Mouse (Mus musculus) heart, embryonic 16.5 days (tissue): ENCODE results near the gene Hsf4. TPM values are rescaled to one million over a fixed set of nuclear protein-coding genes. Genes with fewer than 3 reads are reported as not detected.

ENCODE experiments used
- ATAC-seq: fragments of 200-750 bp; cut with Nextera tagmentation; replicated peaks from 2 replicates; pipeline ENCODE4 v1.8.0; 2017; ENCODE audit warnings: moderate number of reproducible peaks; ENCODE audit not compliant: insufficient read depth, low FRiP score; ENCODE audit errors: extremely low read depth
- H3K27ac ChIP-seq: fragments of 300-500 bp; sonication (generic); 2 replicates; pipeline ENCODE4 v1.5.1; 2014; ENCODE audit warnings: mild to moderate bottlenecking, low read length, control low read depth, moderate library complexity
- H3K27me3 ChIP-seq: fragments of 300-500 bp; sonication (generic); 2 replicates; pipeline ENCODE4 v1.6.1; 2014; ENCODE audit warnings: low read length, mixed read lengths; ENCODE audit not compliant: control insufficient read depth, insufficient read depth
- H3K36me3 ChIP-seq: fragments of 300-500 bp; sonication (generic); 2 replicates; pipeline ENCODE4 v1.6.1; 2014; ENCODE audit not compliant: control insufficient read depth, insufficient read depth
- H3K4me1 ChIP-seq: fragments of 300-500 bp; sonication (generic); 2 replicates; pipeline ENCODE4 v1.6.1; 2014; ENCODE audit warnings: low read length, mixed read lengths; ENCODE audit not compliant: control insufficient read depth, insufficient read depth
- H3K4me2 ChIP-seq: fragments of 300-500 bp; sonication (generic); 2 replicates; pipeline ENCODE4 v1.6.1; 2014; ENCODE audit warnings: low read depth, mild to moderate bottlenecking, control low read depth, low read length
- H3K4me3 ChIP-seq: fragments of 300-500 bp; sonication (generic); 2 replicates; pipeline ENCODE4 v1.5.1; 2014; ENCODE audit warnings: mild to moderate bottlenecking, control low read depth, low read length
- H3K9ac ChIP-seq: fragments of 300-500 bp; sonication (generic); 2 replicates; pipeline ENCODE4 v1.6.1; 2014; ENCODE audit warnings: low read length, control low read depth
- H3K9me3 ChIP-seq: fragments of 300-500 bp; sonication (generic); replicated peaks from 2 replicates; pipeline ENCODE4 v1.6.1; 2016; ENCODE audit warnings: low read length; ENCODE audit not compliant: control insufficient read depth
- WGBS: fragments of 180-500 bp; shearing (Covaris S2); extraction: QIAGEN DNeasy Blood & Tissue Kit; methylation state at CpG from one replicate; pipeline ENCODE4 v1.1.7; 2014; 5-methylcytosine and 5-hydroxymethylcytosine counted together
- polyA plus RNA-seq: library from polyadenylated mRNA; unstranded; fragments of >200 nt; fragmentation: Nextera tagmentation; extraction: Ambion mirVana; gene quantifications from 2 replicates; pipeline ENCODE4 v1.2.1, GENCODE M21; 2015

Gene Hsf4
- polyA plus RNA-seq, 1 experiment from 2014 or later: 0.29 TPM

DNA sequence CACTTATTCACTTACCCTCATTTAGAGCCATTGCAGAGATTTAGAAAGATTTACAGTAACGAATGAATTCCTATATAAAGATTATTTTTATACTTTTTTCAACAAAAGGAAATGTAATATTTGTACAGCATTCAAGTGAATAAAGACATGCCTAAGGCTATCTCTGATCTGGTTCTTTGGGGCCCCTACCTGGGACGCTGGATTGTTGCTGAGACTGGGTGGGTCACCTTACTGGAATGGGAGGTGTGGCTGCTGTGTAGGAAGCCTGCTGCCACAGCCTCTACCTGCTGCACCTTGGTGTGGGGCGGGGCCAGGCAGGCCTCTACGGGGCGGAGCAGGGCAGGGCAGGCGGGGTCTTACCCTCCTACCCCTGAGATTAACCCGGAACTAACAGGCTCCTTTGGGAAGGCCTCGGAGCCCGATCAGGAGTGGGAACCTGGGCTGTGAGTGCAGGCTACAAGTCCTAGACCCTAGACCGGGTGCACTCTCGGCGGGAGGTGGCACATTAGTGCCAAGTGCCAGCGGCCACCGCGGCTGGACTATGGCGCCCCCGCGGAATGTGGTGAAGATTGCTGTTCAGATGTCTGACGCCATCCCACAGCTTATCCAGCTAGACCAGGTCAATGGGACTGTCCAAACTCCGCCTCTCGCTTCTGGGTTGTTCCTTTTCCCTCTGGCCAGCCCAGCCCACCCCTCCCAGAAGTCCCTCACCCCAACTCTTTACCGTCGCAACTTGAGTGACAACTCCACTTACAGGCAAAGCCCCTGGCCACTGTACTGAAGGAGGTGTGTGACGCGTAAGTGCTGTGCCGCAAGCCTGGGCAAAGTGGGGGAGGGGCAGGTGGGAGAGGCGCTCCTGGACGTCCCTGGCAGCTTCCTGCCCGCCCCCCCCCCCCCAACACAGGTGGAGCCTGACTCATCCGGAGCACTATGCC, 35.9 kb downstream of the Hsf4 start, which contains the start of gene Elmo3:
TSS of gene Elmo3 (plus strand) at position 391 of the 935 bp plus-strand sequence.
- H3K9ac ChIP-seq: peak within 1 kb of the TSS; percentile 74
- H3K36me3 ChIP-seq: peaks cover 32% of the 10 kb centered on the region
- peak within 1 kb of the TSS; percentile 51 for H3K4me3 ChIP-seq
- WGBS: 9% methylated on average over 27 of the region's 30 CpGs
- peak within 1 kb of the TSS; percentile 79 for H3K4me2 ChIP-seq
- no peaks in the 10 kb centered on the region for H3K9me3 ChIP-seq
- no peaks in the 10 kb centered on the region for H3K27me3 ChIP-seq
- peaks cover 32% of the 10 kb centered on the region for H3K4me1 ChIP-seq
- H3K27ac ChIP-seq: peak within 1 kb of the TSS; percentile 77
- ATAC-seq: peak; percentile 49

DNA sequence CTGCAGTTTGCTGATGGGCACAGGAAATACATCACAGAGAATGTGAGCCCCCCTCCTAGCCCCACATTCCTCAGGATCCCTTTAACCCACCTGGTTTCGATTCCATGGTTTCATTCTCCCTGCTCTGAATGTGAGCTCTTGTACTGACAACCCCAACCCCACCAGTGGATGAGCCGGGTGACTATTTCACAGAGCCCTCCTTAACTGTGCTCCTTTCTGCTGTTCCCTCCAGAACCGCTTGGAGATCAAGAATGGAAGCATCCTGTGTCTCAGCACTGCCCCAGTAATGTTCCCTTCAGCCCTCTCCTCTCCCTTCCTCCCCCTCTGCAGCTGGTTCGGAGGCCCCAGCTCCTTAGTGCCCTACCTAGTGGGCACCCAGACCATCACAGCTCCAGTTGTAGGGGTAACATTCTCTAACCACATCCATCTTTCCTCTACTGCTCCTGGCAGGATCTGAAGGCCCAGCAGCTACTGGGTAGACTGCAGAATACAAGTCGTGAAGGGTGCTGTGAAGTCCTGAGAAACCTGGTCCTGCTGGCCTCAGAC, 36.6 kb downstream of the Hsf4 start:
- peak overlapping the region; percentile 74 for H3K9ac ChIP-seq
- 37% methylated on average over 5 of the region's 5 CpGs for WGBS
- H3K4me2 ChIP-seq: peak overlapping the region; percentile 79
- no peak; the same call in 1 of the 2 replicates for ATAC-seq
- no peaks in the 10 kb centered on the region for H3K9me3 ChIP-seq
- H3K4me1 ChIP-seq: peaks cover 32% of the 10 kb centered on the region
- peak overlapping the region; percentile 51 for H3K4me3 ChIP-seq
- peak overlapping the region; percentile 27; the same call in 1 of the 2 replicates for H3K27ac ChIP-seq
- peaks cover 24% of the 10 kb centered on the region for H3K36me3 ChIP-seq
- no peaks in the 10 kb centered on the region for H3K27me3 ChIP-seq

DNA sequence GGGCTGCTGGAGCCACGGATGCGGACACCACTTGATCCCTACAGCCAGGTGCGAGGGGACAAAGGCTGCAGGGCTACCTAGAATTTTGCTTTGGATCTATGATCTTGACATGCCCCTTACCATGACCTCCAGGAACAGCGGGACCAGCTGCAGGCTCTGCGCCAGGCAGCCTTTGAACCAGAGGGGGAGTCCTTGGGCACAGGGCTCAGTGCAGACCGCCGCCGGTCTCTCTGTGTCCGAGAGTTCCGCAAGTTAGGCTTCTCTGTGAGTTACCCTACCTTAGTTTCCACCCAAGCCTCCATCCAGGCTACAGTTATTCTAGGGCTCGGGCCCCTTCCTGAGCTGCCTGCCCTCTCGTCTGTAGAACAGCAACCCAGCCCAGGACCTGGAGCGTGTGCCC, 38.1 kb downstream of the Hsf4 start:
- no peaks in the 10 kb centered on the region for H3K9me3 ChIP-seq
- peaks cover 32% of the 10 kb centered on the region for H3K4me1 ChIP-seq
- no peak overlapping the region for H3K27ac ChIP-seq
- WGBS: 97% methylated on average over 13 of the region's 13 CpGs
- peaks cover 17% of the 10 kb centered on the region for H3K36me3 ChIP-seq
- no peaks in the 10 kb centered on the region for H3K27me3 ChIP-seq
- no peak overlapping the region for H3K4me2 ChIP-seq
- no peak overlapping the region for H3K4me3 ChIP-seq
- no peak overlapping the region for H3K9ac ChIP-seq
- no peak for ATAC-seq

DNA sequence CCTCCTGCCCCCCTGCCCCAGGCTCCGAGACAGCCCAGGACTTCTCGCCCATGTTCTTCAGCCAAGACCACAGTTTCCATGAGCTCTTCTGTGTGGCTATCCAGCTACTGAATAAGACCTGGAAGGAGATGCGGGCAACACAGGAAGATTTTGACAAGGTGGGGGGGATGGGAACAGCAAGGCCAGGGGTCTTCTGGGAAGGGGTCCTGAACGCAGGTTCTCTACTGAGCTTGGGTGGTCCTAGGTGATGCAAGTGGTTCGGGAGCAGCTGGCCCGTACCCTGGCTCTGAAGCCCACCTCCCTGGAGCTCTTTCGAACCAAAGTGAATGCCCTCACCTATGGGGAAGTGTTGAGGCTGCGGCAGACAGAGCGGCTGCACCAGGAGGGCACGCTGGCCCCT, 38.8 kb downstream of the Hsf4 start:
- H3K36me3 ChIP-seq: peaks cover 13% of the 10 kb centered on the region
- no peaks in the 10 kb centered on the region for H3K27me3 ChIP-seq
- H3K27ac ChIP-seq: no peak overlapping the region
- 94% methylated on average over 10 of the region's 10 CpGs for WGBS
- H3K4me1 ChIP-seq: peaks cover 37% of the 10 kb centered on the region
- no peak overlapping the region for H3K4me2 ChIP-seq
- H3K9ac ChIP-seq: no peak overlapping the region
- H3K9me3 ChIP-seq: no peaks in the 10 kb centered on the region
- H3K4me3 ChIP-seq: no peak overlapping the region
- ATAC-seq: no peak

DNA sequence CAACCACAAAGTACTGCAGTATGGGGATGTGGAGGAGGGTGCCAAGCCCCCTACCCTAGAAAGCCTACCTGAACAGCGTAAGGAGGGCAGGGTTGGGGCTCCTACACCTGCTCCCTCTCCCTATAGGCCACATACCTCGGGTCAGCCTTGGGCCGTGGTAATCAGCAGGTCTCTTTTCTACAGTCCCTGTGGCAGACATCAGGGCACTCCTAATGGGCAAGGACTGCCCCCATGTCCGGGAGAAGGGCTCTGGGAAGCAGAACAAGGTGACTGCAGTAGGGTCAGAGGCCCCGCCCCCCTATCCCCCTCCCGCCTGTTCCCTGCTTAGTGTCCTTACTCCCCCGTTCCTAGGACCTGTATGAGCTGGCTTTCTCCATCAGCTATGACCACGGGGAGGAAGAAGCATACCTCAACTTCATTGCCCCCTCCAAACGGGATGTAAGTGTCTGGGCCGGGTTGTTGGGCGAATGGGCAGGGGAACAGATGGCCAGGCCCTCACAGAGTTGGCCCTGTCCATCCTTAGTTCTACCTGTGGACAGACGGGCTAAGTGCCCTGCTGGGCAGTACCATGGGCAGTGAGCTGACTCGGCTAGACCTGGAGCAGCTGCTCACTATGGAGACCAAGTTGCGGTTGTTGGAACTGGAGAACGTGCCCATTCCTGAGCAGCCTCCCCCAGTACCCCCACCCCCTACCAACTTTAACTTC, 39.7 kb downstream of the Hsf4 start:
- H3K36me3 ChIP-seq: peaks cover 10% of the 10 kb centered on the region

DNA sequence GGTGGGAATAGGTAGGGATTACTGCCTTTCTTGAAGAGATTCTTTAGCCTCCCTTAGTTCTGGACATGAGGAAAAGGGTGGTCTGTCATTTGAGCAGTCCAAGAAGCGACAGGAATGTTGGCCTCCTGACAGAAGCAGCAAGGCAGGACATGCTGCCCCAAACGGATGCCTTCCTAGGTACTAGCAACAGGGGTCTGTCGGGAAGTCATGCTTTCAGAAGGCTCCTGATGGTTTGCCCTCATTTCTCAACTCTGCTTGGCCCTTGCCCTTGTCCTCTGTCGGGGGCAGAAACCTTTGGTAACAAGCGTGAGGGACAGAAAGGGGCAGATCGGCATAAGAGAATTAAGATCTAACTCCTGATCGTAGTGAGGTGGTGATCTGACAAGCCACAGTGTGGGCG, 40.5 kb downstream of the Hsf4 start:
- no peak overlapping the region for H3K4me3 ChIP-seq
- 80% methylated on average over 8 of the region's 8 CpGs for WGBS
- H3K27ac ChIP-seq: no peak overlapping the region
- no peak overlapping the region for H3K4me2 ChIP-seq
- no peaks in the 10 kb centered on the region for H3K9me3 ChIP-seq
- H3K4me1 ChIP-seq: peaks cover 34% of the 10 kb centered on the region
- peaks cover 11% of the 10 kb centered on the region for H3K36me3 ChIP-seq
- no peak overlapping the region for H3K9ac ChIP-seq
- H3K27me3 ChIP-seq: no peaks in the 10 kb centered on the region
- no peak for ATAC-seq

More for the DNA sequence above, 39.7 kb downstream of the Hsf4 start:
- ATAC-seq: no peak
- Histone ChIP-seq H3K4me2 (no peak overlapping the region), H3K27me3 (no peaks in the 10 kb centered on the region), H3K4me1 (peaks cover 38% of the 10 kb centered on the region), H3K9ac (no peak overlapping the region), H3K27ac (no peak overlapping the region), H3K9me3 (no peaks in the 10 kb centered on the region), H3K4me3 (no peak overlapping the region)
- WGBS: 79% methylated on average over 15 of the region's 15 CpGs

DNA sequence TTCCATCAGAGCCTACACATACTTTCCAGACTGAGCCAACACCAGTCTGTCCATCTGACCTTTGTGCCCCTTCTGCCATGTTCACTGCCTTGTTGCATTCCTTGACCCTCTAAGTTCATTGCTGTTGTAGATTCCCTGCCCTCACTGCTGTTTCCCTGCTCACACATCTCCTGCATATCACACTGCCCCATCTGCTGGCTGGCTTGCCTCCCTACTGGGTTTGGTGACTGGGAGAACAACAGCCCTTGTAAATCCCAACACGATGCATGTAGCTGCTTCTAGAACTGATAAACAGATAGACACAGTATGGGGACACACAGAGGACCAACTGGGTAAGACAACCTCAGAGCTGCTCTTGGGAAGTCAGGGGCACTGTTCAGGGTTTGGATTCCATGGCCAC, 42.1 kb downstream of the Hsf4 start:
- H3K4me3 ChIP-seq: no peak overlapping the region
- no peak for ATAC-seq
- H3K27me3 ChIP-seq: no peaks in the 10 kb centered on the region
- no peak overlapping the region for H3K27ac ChIP-seq
- H3K4me1 ChIP-seq: peaks cover 24% of the 10 kb centered on the region
- H3K9ac ChIP-seq: no peak overlapping the region
- H3K9me3 ChIP-seq: no peaks in the 10 kb centered on the region
- H3K4me2 ChIP-seq: no peak overlapping the region
- 83% methylated on average over 1 of the region's 1 CpGs for WGBS
- H3K36me3 ChIP-seq: peaks cover 11% of the 10 kb centered on the region

DNA sequence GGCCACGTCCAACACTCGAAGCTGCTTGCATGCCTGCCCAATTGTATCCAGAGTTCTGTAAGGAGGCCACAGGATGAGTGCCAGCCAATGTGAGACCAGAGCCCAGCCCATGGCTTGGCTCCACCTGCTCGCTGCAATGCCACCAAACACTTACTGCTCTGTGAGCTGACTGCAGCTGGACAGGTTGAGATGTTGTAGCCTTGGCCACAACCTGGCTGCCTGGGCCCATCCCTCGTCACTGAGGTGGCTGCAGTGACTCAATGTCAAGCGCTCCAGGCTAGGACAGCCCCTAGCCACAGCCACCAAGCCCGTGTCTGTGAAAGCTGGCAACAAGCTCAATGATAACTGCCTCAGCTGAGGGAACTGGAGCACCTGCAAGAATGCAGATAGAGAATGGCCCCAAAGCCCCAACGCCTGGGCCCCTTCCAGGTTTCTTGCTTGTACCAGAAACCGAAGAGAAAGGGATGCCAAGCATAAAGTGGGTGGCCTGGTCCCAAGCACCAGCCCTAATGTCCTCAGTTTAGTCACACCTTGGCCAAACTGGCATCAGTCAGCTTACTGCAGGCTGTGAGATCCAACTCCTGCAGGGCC, 43.4 kb downstream of the Hsf4 start:
- H3K9me3 ChIP-seq: no peaks in the 10 kb centered on the region

More for the DNA sequence above, 43.4 kb downstream of the Hsf4 start:
- H3K36me3 ChIP-seq: peaks cover 9% of the 10 kb centered on the region
- H3K9ac ChIP-seq: no peak overlapping the region
- H3K4me2 ChIP-seq: no peak overlapping the region
- H3K4me1 ChIP-seq: peaks cover 26% of the 10 kb centered on the region
- no peak for ATAC-seq
- H3K27me3 ChIP-seq: no peaks in the 10 kb centered on the region
- H3K27ac ChIP-seq: 0 out of 2 replicates have a peak overlapping the region, but pooled peaks have one; percentile 32
- WGBS: 67% methylated on average over 8 of the region's 8 CpGs
- H3K4me3 ChIP-seq: no peak overlapping the region
